Mouse (Mus musculus) brain, embryonic 14.5 days (tissue): ENCODE measurements around the gene Prrt4.

ENCODE experiments used
- CTCF ChIP-seq: fragments of 200-500 bp; IDR thresholded peaks from 2 replicates; pipeline ENCODE4 v1.5.1; 2012; ENCODE audit warnings: inconsistent platforms, mild to moderate bottlenecking, moderate library complexity, borderline replicate concordance; ENCODE audit not compliant: insufficient read depth, insufficient read length; ENCODE audit errors: extremely low read depth
- POLR2A ChIP-seq: fragments of 200-500 bp; IDR thresholded peaks from 2 replicates; pipeline ENCODE4 v1.6.1; 2012; ENCODE audit warnings: mild to moderate bottlenecking, inconsistent platforms, borderline replicate concordance; ENCODE audit not compliant: poor library complexity, insufficient read depth, insufficient read length, severe bottlenecking; ENCODE audit errors: extremely low read depth

DNA sequence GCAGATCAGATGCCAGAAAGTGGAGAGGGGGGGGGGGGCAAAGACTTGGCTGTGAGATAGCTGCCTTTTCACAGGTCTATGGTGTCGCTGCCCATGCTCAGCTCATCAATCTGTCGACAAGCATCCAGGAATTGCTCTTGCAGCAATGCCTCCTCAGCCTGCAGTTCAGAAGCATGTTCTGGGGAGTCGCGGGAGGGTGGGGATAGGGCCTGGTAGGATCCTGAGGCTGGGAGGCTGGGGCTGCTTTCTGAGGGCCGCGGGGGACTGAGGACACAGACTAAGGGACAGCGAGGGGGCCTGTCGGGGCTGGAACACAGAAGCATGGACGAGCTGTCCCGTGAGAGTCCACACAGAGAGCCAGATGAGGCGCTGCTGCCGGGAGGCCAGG is 9.7 kb downstream of the Prrt4 start:
- TF ChIP-seq POLR2A = no peak
- no peak for TF ChIP-seq CTCF
